Mouse (Mus musculus): ENCODE results near the gene Mup11.
"Not testable (repeated sequence)": the region's sequence is repeated elsewhere in the genome, so short reads cannot be mapped to it uniquely, and the experiment has no call there.

Mup11 gene

GRCm38 (mm10) chr4:60662311-60662710 lies at the start of gene Mup11:
Mup11 (minus strand) TSS chr4:60662411.
- not testable (repeated sequence) for ATAC-seq (ENCODE audit: low TSS enrichment)
